Mouse (Mus musculus) ES-E14 (cell line): Measurements from ENCODE around the gene Rbbp5.

Experiments used
- CHD2 ChIP-seq: IDR thresholded peaks from 2 replicates; pipeline ENCODE4 v1.6.1; 2014; ENCODE audit warnings: mild to moderate bottlenecking, low read depth, low read length, inconsistent platforms
- HCFC1 ChIP-seq: IDR thresholded peaks from 2 replicates; pipeline ENCODE4 v1.6.1; 2012; ENCODE audit warnings: low read length, inconsistent platforms, borderline replicate concordance; ENCODE audit not compliant: insufficient read depth
- MAFK ChIP-seq: IDR thresholded peaks from 2 replicates; pipeline ENCODE4 v1.6.1; 2014; ENCODE audit warnings: mild to moderate bottlenecking, low read depth, low read length, inconsistent platforms; ENCODE audit not compliant: insufficient read depth
- ZC3H11A ChIP-seq: IDR thresholded peaks from 2 replicates; pipeline ENCODE4 v1.6.1; 2012; ENCODE audit warnings: low read depth, mild to moderate bottlenecking, inconsistent platforms, low read length, borderline replicate concordance
- ZNF384 ChIP-seq: IDR thresholded peaks from 2 replicates; pipeline ENCODE4 v1.6.1; 2012; ENCODE audit warnings: low read depth, low read length, inconsistent platforms

- TF ChIP-seq CHD2 (no peak), ZNF384 (no peak), MAFK (no peak), ZC3H11A (no peak), HCFC1 (no peak)
Observed at GRCm38 (mm10) chr1:132518621-132519020, 41.5 kb downstream of the Rbbp5 start.
